Mouse (Mus musculus) ES-Bruce4 (cell line): ENCODE data around the gene Vmn1r218. TPM values are rescaled to one million over a fixed set of nuclear protein-coding genes. Genes with fewer than 3 reads are reported as not detected.
"Not testable (repeated sequence)": the region's sequence is repeated elsewhere in the genome, so short reads cannot be mapped to it uniquely, and the experiment has no call there.

Experiments used
- H3K27ac ChIP-seq: 2 replicates; pipeline ENCODE4 v1.5.1; 2012; ENCODE audit warnings: low read length, inconsistent platforms; ENCODE audit not compliant: insufficient read depth
- H3K27me3 ChIP-seq: 2 replicates; pipeline ENCODE4 v1.6.1; 2012; ENCODE audit warnings: mild to moderate bottlenecking, low read length, inconsistent platforms; ENCODE audit not compliant: control insufficient read depth, poor library complexity, insufficient read depth, severe bottlenecking
- H3K36me3 ChIP-seq: 2 replicates; pipeline ENCODE4 v1.6.1; 2012; ENCODE audit warnings: inconsistent platforms, mild to moderate bottlenecking, low read length, moderate library complexity; ENCODE audit not compliant: control insufficient read depth, poor library complexity, insufficient read depth, severe bottlenecking
- H3K4me1 ChIP-seq: one replicate; pipeline ENCODE4 v1.8.1; 2011; ENCODE audit warnings: low read length; ENCODE audit not compliant: control insufficient read depth, insufficient read depth
- H3K4me3 ChIP-seq: 2 replicates; pipeline ENCODE4 v1.5.1; 2011; ENCODE audit warnings: low read depth, mild to moderate bottlenecking, low read length
- H3K9ac ChIP-seq: 2 replicates; pipeline ENCODE4 v1.6.1; 2012; ENCODE audit warnings: low read depth, mild to moderate bottlenecking, inconsistent platforms; ENCODE audit not compliant: poor library complexity, severe bottlenecking
- H3K9me3 ChIP-seq: replicated peaks from 2 replicates; pipeline ENCODE4 v1.6.1; 2012; ENCODE audit warnings: mild to moderate bottlenecking, low read length, inconsistent platforms; ENCODE audit not compliant: control insufficient read depth, poor library complexity, insufficient read depth, severe bottlenecking
- CTCF ChIP-seq: IDR thresholded peaks from one replicate; pipeline ENCODE4 v1.8.1; 2011; ENCODE audit warnings: low read depth, low read length
- EP300 ChIP-seq: IDR thresholded peaks from 2 replicates; pipeline ENCODE4 v1.6.1; 2011; ENCODE audit warnings: low read depth, low read length; ENCODE audit not compliant: insufficient read depth
- POLR2A ChIP-seq: IDR thresholded peaks from one replicate; pipeline ENCODE4 v1.8.1; 2011; ENCODE audit warnings: low read length; ENCODE audit not compliant: insufficient read depth
- polyA plus RNA-seq: library from polyadenylated mRNA; stranded (reverse); fragments of >200 nt; gene quantifications from 2 replicates; pipeline ENCODE4 v1.2.4, GENCODE M21; 2011; ENCODE audit warnings: low read depth; ENCODE audit not compliant: missing spikeins, insufficient read depth, insufficient read length

Gene Vmn1r218
- polyA plus RNA-seq, 1 experiment = 0.12 TPM

- H3K27ac ChIP-seq = no peak overlapping the region
- no peaks in the 10 kb centered on the region for H3K4me1 ChIP-seq
- H3K27me3 ChIP-seq = no peaks in the 10 kb centered on the region
- no peak overlapping the region for H3K4me3 ChIP-seq
- H3K9me3 ChIP-seq = no peaks in the 10 kb centered on the region
- TF ChIP-seq CTCF (no peak), EP300 (no peak), POLR2A (no peak)
- H3K36me3 ChIP-seq = no peaks in the 10 kb centered on the region
- H3K9ac ChIP-seq = no peak overlapping the region
These were observed 24.9 kb downstream of the Vmn1r218 start for GRCm38 (mm10) chr13:23157848-23158247.

GRCm38 (mm10) chr13:23159012-23159411 lies 26.1 kb downstream of the Vmn1r218 start, which contains the start of gene Vmn1r219:
Gene Vmn1r219 (plus strand): TSS chr13:23159312.
- Histone ChIP-seq H3K27ac (no peak within 1 kb of the TSS), H3K27me3 (no peaks in the 10 kb centered on the region)

GRCm38 (mm10) chr13:23166471-23166870 lies 33.5 kb downstream of the Vmn1r218 start:
- H3K27ac ChIP-seq, H3K27me3 ChIP-seq, H3K9ac ChIP-seq, H3K4me1 ChIP-seq, H3K36me3 ChIP-seq, H3K4me3 ChIP-seq: not testable (repeated sequence)
- H3K9me3 ChIP-seq = peaks cover 14% of the 10 kb centered on the region

More at GRCm38 (mm10) chr13:23159012-23159411, 26.1 kb downstream of the Vmn1r218 start, which contains the start of gene Vmn1r219:
- H3K9ac ChIP-seq = no peak within 1 kb of the TSS
- no peaks in the 10 kb centered on the region for H3K9me3 ChIP-seq
- TF ChIP-seq EP300 (no peak), POLR2A (no peak), CTCF (no peak)
- H3K4me3 ChIP-seq = no peak within 1 kb of the TSS
- no peaks in the 10 kb centered on the region for H3K4me1 ChIP-seq
- no peaks in the 10 kb centered on the region for H3K36me3 ChIP-seq

- Histone ChIP-seq H3K27me3 (no peaks in the 10 kb centered on the region), H3K9me3 (no peaks in the 10 kb centered on the region), H3K9ac (no peak within 1 kb of the TSS), H3K36me3 (no peaks in the 10 kb centered on the region), H3K4me1 (no peaks in the 10 kb centered on the region), H3K4me3 (no peak within 1 kb of the TSS), H3K27ac (no peak within 1 kb of the TSS)
- TF ChIP-seq POLR2A = no peak
- no peak for TF ChIP-seq CTCF
These were observed 54.9 kb downstream of the Vmn1r218 start, which contains the start of gene Vmn1r220 for GRCm38 (mm10) chr13:23187875-23188274. Gene Vmn1r220 (minus strand): TSS chr13:23187975.

Other genes starting within 250 kb of the Vmn1r218 start
- gene Vmn1r212, start 248.9 kb upstream of the Vmn1r218 start, polyA plus RNA-seq = not detected in 2 replicates
- not detected in 2 replicates for gene Vmn1r213, start 125.5 kb upstream of the Vmn1r218 start, polyA plus RNA-seq
- gene Vmn1r214, start 102.7 kb upstream of the Vmn1r218 start, polyA plus RNA-seq = not detected in 2 replicates
- not detected in 2 replicates for gene Vmn1r215, start 65.1 kb upstream of the Vmn1r218 start, polyA plus RNA-seq
- not detected in 2 replicates for gene Vmn1r217, start 14.9 kb upstream of the Vmn1r218 start, polyA plus RNA-seq
- not detected in 2 replicates for gene Vmn1r219, start 26.2 kb downstream of the Vmn1r218 start, polyA plus RNA-seq
- not detected in 2 replicates for gene Vmn1r220, start 54.8 kb downstream of the Vmn1r218 start, polyA plus RNA-seq
- not detected in 2 replicates for gene Vmn1r221, start 81.0 kb downstream of the Vmn1r218 start, polyA plus RNA-seq
- gene Vmn1r222, start 102.8 kb downstream of the Vmn1r218 start, polyA plus RNA-seq = not detected in 2 replicates
- gene Vmn1r223, start 114.0 kb downstream of the Vmn1r218 start, polyA plus RNA-seq = not detected in 2 replicates
- 47.3 and 52.8 TPM in 2 replicates for gene Zfp322a, start 236.1 kb downstream of the Vmn1r218 start, polyA plus RNA-seq